Mouse (Mus musculus) cerebellum, adult 8-10 months (tissue): Measurements from ENCODE around the gene Anks4b.

ENCODE experiments used
- DNase-seq: peaks from one replicate; pipeline ENCODE4 v3.0.0; 2022

Gene Anks4b

GRCm38 (mm10) chr7:120189369-120190149, 15.9 kb downstream of the Anks4b start:
- DNase-seq, result no peak

GRCm38 (mm10) chr7:120190150-120190665, 16.6 kb downstream of the Anks4b start:
- DNase-seq, result peak; percentile 30

GRCm38 (mm10) chr7:120192207-120192606, 18.5 kb downstream of the Anks4b start:
- peak; percentile 29 for DNase-seq

- no peak for DNase-seq
Observed at GRCm38 (mm10) chr7:120192816-120193215, 19.2 kb downstream of the Anks4b start.

GRCm38 (mm10) chr7:120195207-120195606, 21.5 kb downstream of the Anks4b start:
- no peak for DNase-seq

- no peak for DNase-seq
Observed at GRCm38 (mm10) chr7:120201231-120201744, 27.6 kb downstream of the Anks4b start.

GRCm38 (mm10) chr7:120201771-120202170, 28.1 kb downstream of the Anks4b start, which contains the start of gene Crym:
Gene Crym, minus strand, starts transcription at chr7:120202111.
- no peak for DNase-seq

GRCm38 (mm10) chr7:120203789-120204188, 30.1 kb downstream of the Anks4b start, which contains the start of gene Abca14:
Gene Abca14, plus strand, starts transcription at chr7:120203961.
- peak; percentile 79 for DNase-seq

- DNase-seq, result no peak
Observed at GRCm38 (mm10) chr7:120205989-120206388, 32.3 kb downstream of the Anks4b start.

GRCm38 (mm10) chr7:120228541-120228940, 54.9 kb downstream of the Anks4b start:
- DNase-seq, result no peak
